Mouse (Mus musculus): ENCODE results near the gene Efemp1.

GRCm38 (mm10) chr11:28883106-28883505, 30.1 kb downstream of the Efemp1 start:
- TF ChIP-seq CTCF (IDR thresholded peaks at IDR 0.05; ENCODE audit: borderline replicate concordance, extremely low read depth, insufficient read depth, insufficient read length) (no peak), POLR2A (IDR thresholded peaks at IDR 0.05; ENCODE audit: borderline replicate concordance, extremely low read depth, insufficient read depth, insufficient read length, poor library complexity, severe bottlenecking) (no peak)
